Mouse (Mus musculus) myocyte (in vitro differentiated cells): ENCODE measurements around the gene Il2rb. TPM values are rescaled to one million over a fixed set of nuclear protein-coding genes. Genes with fewer than 3 reads are reported as not detected.

Experiments
- H3K27me3 ChIP-seq: one replicate; pipeline ENCODE4 v1.6.1; 2011; ENCODE audit not compliant: control insufficient read depth, insufficient read depth, insufficient read length
- H3K36me3 ChIP-seq: one replicate; pipeline ENCODE4 v1.6.1; 2011; ENCODE audit not compliant: control insufficient read depth, insufficient read depth
- H3K4me2 ChIP-seq: one replicate; pipeline ENCODE4 v1.6.1; 2011; ENCODE audit warnings: low read depth, control low read depth
- H3K4me3 ChIP-seq: one replicate; pipeline ENCODE4 v1.5.1; 2011; ENCODE audit warnings: mild to moderate bottlenecking, control low read depth, moderate library complexity
- H3K79me2 ChIP-seq: one replicate; pipeline ENCODE4 v1.6.1; 2011; ENCODE audit not compliant: control insufficient read depth, insufficient read depth
- H3ac ChIP-seq: one replicate; pipeline ENCODE4 v1.6.1; 2011; ENCODE audit not compliant: control insufficient read depth, insufficient read length
- CEBPB ChIP-seq: IDR thresholded peaks from 2 replicates; pipeline ENCODE4 v1.6.1; 2011; ENCODE audit warnings: mild to moderate bottlenecking, moderate library complexity; ENCODE audit not compliant: poor library complexity, insufficient read depth, severe bottlenecking
- E2F4 ChIP-seq: IDR thresholded peaks from one replicate; pipeline ENCODE4 v1.6.1; 2011; ENCODE audit warnings: mild to moderate bottlenecking, control low read depth, moderate library complexity; ENCODE audit not compliant: insufficient read depth
- MAX ChIP-seq: IDR thresholded peaks from one replicate; pipeline ENCODE4 v1.6.1; 2011; ENCODE audit warnings: low read depth, mild to moderate bottlenecking, control low read depth
- MYOD1 ChIP-seq, 3 experiments: IDR thresholded peaks; one replicate each; pipeline ENCODE4 v1.6.1; 2011; ENCODE audit warnings: control low read depth in 2 of 3, low read depth in 2 of 3, mild to moderate bottlenecking in 2 of 3, moderate library complexity in 1 of 3; ENCODE audit not compliant: insufficient read length in 2 of 3, control insufficient read depth in 1 of 3
- MYOG ChIP-seq, 3 experiments: IDR thresholded peaks; one replicate each; pipeline ENCODE4 v1.6.1; 2011; ENCODE audit warnings: control low read depth in 2 of 3, low read depth in 2 of 3, mild to moderate bottlenecking in 2 of 3; ENCODE audit not compliant: insufficient read length in 2 of 3, control insufficient read depth in 1 of 3, insufficient read depth in 1 of 3
- POLR2A ChIP-seq: IDR thresholded peaks from one replicate; pipeline ENCODE4 v1.6.1; 2011; ENCODE audit warnings: low read depth, mild to moderate bottlenecking, control low read depth, moderate library complexity; ENCODE audit not compliant: insufficient read length
- POLR2AphosphoS2 ChIP-seq: IDR thresholded peaks from one replicate; pipeline ENCODE4 v1.6.1; 2011; ENCODE audit warnings: low read depth, control low read depth; ENCODE audit not compliant: insufficient read length
- REST ChIP-seq: IDR thresholded peaks from one replicate; pipeline ENCODE4 v1.6.1; 2011; ENCODE audit warnings: mild to moderate bottlenecking, control low read depth, moderate library complexity; ENCODE audit not compliant: insufficient read depth, insufficient read length
- SRF ChIP-seq: IDR thresholded peaks from one replicate; pipeline ENCODE4 v1.6.1; 2011; ENCODE audit warnings: low read depth; ENCODE audit not compliant: control insufficient read depth, insufficient read length
- TCF12 ChIP-seq: IDR thresholded peaks from one replicate; pipeline ENCODE4 v1.6.1; 2011; ENCODE audit warnings: mild to moderate bottlenecking, control low read depth; ENCODE audit not compliant: poor library complexity, insufficient read depth, severe bottlenecking
- TCF3 ChIP-seq: IDR thresholded peaks from one replicate; pipeline ENCODE4 v1.6.1; 2011; ENCODE audit warnings: low read depth, control low read depth; ENCODE audit not compliant: insufficient read length
- USF1 ChIP-seq: IDR thresholded peaks from one replicate; pipeline ENCODE4 v1.6.1; 2011; ENCODE audit warnings: low read depth, mild to moderate bottlenecking, control low read depth, moderate library complexity
- polyA plus RNA-seq: library from polyadenylated mRNA; unstranded; fragments of >200 nt; fragmentation: generic; extraction: Trizol; gene quantifications from one replicate; pipeline ENCODE4 v1.2.1, GENCODE M21; 2012; ENCODE audit warnings: missing spikeins

The Il2rb gene
- polyA plus RNA-seq, 1 experiment, result 0.67 TPM

DNA sequence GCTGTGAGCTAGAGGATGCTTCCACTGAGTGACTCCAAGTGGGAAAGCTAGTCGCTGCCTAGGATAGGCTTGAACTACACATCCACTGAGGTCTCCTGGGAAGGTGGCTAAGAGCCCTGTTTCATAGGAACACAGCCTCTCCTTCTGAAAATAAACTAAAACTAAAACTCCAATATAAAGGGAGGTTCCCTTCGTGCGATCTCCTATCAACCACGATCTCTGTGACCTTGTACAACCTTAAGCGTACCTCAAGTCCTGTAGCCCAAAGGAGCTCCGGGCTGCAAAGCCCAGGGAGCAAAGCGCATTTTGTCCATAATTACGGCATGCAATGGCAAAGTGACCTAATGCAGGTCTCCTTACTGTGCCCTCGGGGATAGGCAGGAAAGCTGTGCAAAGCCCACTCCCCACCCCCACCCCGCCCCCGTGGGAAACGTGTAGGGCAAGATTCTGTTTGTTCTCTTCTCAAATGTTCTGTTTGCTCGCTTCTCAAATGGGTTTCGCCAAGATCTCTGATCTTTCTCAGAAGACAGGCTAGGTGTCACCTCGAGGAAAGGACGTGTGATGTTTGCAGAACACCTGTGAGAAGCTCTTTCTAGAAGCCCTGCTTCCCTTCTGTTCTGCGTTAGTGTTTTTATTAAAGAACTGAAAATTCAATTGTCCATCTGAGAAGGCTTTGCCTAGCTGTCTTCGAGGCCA is 7.5 kb upstream of the Il2rb start:
- TF ChIP-seq CEBPB (no peak), MYOD1 (IDR thresholded peaks at IDR 0.05; ENCODE audit: control insufficient read depth in 1 of 3, insufficient read length in 2 of 3, low read depth in 2 of 3) (no peak), POLR2AphosphoS2 (no peak), REST (no peak), USF1 (no peak), MAX (no peak), TCF3 (no peak), POLR2A (no peak), SRF (no peak), TCF12 (no peak), MYOG (IDR thresholded peaks at IDR 0.05; ENCODE audit: control insufficient read depth in 1 of 3, insufficient read depth in 1 of 3, insufficient read length in 2 of 3, low read depth in 2 of 3) (no peak), E2F4 (no peak)
- H3K4me2 ChIP-seq, result no peak overlapping the region
- H3K4me3 ChIP-seq, result no peak overlapping the region
- H3K79me2 ChIP-seq, result no peaks in the 10 kb centered on the region
- H3ac ChIP-seq, result no peak overlapping the region
- H3K36me3 ChIP-seq, result no peaks in the 10 kb centered on the region
- peaks cover 18% of the 10 kb centered on the region for H3K27me3 ChIP-seq

DNA sequence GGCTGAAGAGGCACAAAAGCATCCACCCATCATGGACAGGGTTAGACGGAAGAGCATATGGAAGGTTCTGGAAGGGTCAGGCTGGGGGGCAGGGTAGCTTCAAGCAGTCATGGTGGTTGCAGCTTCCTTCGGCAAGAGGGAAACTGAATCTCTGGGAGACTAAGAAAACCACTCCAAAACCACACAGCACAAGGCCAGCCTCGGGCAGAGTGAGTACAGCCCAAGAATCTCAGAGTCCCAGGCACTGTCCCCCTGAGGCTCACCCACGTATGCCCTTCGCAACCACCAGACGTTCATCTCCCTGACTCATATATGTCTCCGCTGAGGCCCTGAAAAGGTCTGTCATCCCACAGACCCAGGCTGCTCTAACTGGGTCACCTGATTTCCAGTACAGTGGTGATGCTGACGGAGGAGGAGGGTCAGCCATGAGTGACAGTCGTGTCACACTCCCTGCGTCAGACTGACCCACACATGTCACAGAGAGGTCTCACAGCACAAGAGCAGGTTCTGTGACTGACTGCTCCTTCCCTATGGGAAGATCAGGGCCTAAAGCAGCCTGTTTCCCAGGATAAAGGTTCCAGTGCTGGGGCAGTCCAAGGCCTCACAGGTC is 1.6 kb downstream of the Il2rb start:
- peaks cover 4% of the 10 kb centered on the region for H3K27me3 ChIP-seq
- H3ac ChIP-seq, result no peak overlapping the region
- H3K79me2 ChIP-seq, result no peaks in the 10 kb centered on the region
- H3K4me2 ChIP-seq, result peak overlapping the region; percentile 3
- H3K4me3 ChIP-seq, result no peak overlapping the region
- no peaks in the 10 kb centered on the region for H3K36me3 ChIP-seq
- TF ChIP-seq CEBPB (no peak), POLR2A (peak; percentile 21), MYOD1 (IDR thresholded peaks at IDR 0.05; ENCODE audit: control insufficient read depth in 1 of 3, insufficient read length in 2 of 3, low read depth in 2 of 3) (peak in 1 of 3 experiments; percentile 17)

DNA sequence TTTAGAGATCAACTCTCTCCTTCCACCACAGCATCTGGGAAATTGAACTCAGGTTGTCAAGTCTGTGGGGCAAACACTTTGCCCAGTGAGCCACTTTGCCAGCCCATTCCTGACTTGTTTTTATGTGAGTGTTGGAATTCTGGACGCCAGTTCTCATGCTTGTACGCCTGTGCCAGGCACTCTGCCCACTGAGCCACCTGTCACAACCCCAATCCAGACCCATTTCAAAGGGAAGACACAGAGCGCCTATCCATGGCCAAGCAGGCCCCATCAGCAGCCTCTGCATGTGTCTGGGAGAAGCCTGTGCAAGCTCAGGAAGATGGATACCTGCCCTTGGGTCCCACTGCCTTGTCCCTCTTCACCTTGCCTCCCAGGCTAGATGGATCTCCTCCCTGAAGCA is 3.8 kb downstream of the Il2rb start:
- no peak overlapping the region for H3K4me3 ChIP-seq
- H3ac ChIP-seq, result no peak overlapping the region
- no peak overlapping the region for H3K4me2 ChIP-seq
- H3K27me3 ChIP-seq, result peaks cover 6% of the 10 kb centered on the region
- H3K36me3 ChIP-seq, result no peaks in the 10 kb centered on the region
- TF ChIP-seq POLR2AphosphoS2 (no peak), E2F4 (no peak), MYOD1 (IDR thresholded peaks at IDR 0.05; ENCODE audit: control insufficient read depth in 1 of 3, insufficient read length in 2 of 3, low read depth in 2 of 3) (no peak)
- no peaks in the 10 kb centered on the region for H3K79me2 ChIP-seq

DNA sequence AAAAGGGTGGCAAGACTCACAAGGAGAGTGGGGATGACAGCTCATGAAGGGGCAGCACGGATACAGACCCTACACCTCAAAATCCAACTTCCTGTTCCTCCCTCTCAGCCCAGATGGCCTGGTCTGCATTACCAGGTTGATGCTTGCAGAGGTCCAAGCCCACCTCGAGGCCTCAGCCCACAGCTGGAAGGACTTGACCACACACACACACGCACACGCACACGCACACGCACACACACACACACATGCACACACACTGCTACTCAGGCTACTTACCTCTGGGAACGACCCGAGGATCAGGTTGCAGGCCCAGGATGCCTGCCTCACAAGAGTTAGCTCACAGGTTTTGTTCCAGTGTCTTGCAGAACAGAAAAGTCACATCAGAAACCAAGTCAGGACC is 5.2 kb downstream of the Il2rb start:
- H3K4me2 ChIP-seq, result no peak overlapping the region
- H3K27me3 ChIP-seq, result peaks cover 19% of the 10 kb centered on the region
- H3ac ChIP-seq, result no peak overlapping the region
- TF ChIP-seq TCF3, result no peak
- TF ChIP-seq MYOD1 (IDR thresholded peaks at IDR 0.05; ENCODE audit: control insufficient read depth in 1 of 3, insufficient read length in 2 of 3, low read depth in 2 of 3), result no peak
- no peaks in the 10 kb centered on the region for H3K79me2 ChIP-seq
- no peak overlapping the region for H3K4me3 ChIP-seq
- no peaks in the 10 kb centered on the region for H3K36me3 ChIP-seq

DNA sequence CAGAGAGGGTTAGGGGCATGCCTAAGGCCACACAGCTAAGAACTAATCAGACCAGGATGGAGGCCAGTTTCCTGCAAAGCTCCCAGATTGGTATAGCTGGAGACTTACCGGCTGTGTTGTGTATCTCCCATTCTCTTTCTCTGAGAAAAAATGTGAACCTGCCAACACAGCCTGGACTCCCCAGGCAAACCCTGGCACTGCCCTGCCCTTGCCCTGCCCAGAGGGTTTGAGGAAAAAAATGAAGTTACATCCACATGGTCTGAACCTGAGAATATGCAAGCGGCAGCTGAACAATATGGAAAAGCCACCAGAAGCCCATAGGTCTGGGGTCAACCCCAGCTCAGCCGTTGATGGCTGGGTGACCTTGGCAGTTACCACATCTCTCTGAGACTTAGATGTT is 5.8 kb downstream of the Il2rb start:
- Histone ChIP-seq H3K27me3 (peaks cover 26% of the 10 kb centered on the region), H3K79me2 (no peaks in the 10 kb centered on the region), H3ac (no peak overlapping the region), H3K36me3 (no peaks in the 10 kb centered on the region), H3K4me3 (no peak overlapping the region), H3K4me2 (no peak overlapping the region)
- TF ChIP-seq TCF12 (no peak), CEBPB (no peak), E2F4 (no peak), POLR2AphosphoS2 (no peak), MYOG (IDR thresholded peaks at IDR 0.05; ENCODE audit: control insufficient read depth in 1 of 3, insufficient read depth in 1 of 3, insufficient read length in 2 of 3, low read depth in 2 of 3) (no peak), MYOD1 (IDR thresholded peaks at IDR 0.05; ENCODE audit: control insufficient read depth in 1 of 3, insufficient read length in 2 of 3, low read depth in 2 of 3) (no peak)
